Mouse (Mus musculus) brain, embryonic 14.5 days (tissue): ENCODE data around the gene Ptpn7.

Experiments used
- CTCF ChIP-seq: fragments of 200-500 bp; IDR thresholded peaks from 2 replicates; pipeline ENCODE4 v1.5.1; 2012; ENCODE audit warnings: inconsistent platforms, mild to moderate bottlenecking, moderate library complexity, borderline replicate concordance; ENCODE audit not compliant: insufficient read depth, insufficient read length; ENCODE audit errors: extremely low read depth
- POLR2A ChIP-seq: fragments of 200-500 bp; IDR thresholded peaks from 2 replicates; pipeline ENCODE4 v1.6.1; 2012; ENCODE audit warnings: mild to moderate bottlenecking, inconsistent platforms, borderline replicate concordance; ENCODE audit not compliant: poor library complexity, insufficient read depth, insufficient read length, severe bottlenecking; ENCODE audit errors: extremely low read depth

- no peak for TF ChIP-seq CTCF
- TF ChIP-seq POLR2A: no peak
These were observed 21.5 kb downstream of the Ptpn7 start for GRCm38 (mm10) chr1:135154011-135154410.
